Comparison of ENCODE assay signal across 8 mouse cellular contexts in genomic region chr15:97781961-97782748, GRCm38 (mm10). TPM values are rescaled to one million over a fixed set of nuclear protein-coding genes. Genes with fewer than 3 reads are reported as not detected.
A peak's percentile ranks its signal among the peaks of the same experiment; 100 is the strongest.
DNase-seq lines count a peak whose midpoint lies in the region; ATAC-seq lines count a peak whose summit lies in the region.

No protein-coding gene starts in this region.

- ATAC-seq in heart, embryonic 11.5 days (replicated peaks; ENCODE audit: insufficient number of reproducible peaks, low FRiP score, low TSS enrichment): no peak
- no peak for ATAC-seq in neural tube, embryonic 15.5 days (ENCODE audit: low FRiP score)
- no peak for ATAC-seq in cerebellum, adult (ENCODE audit: insufficient number of reproducible peaks, low FRiP score, low TSS enrichment)
- no peak for ATAC-seq in erythroid progenitor cell, adult 5-6 weeks (replicated peaks; ENCODE audit: low FRiP score, poor library complexity, severe bottlenecking)

- H3K9me3 ChIP-seq in heart, embryonic 11.5 days (replicated peaks; ENCODE audit: control insufficient read depth, low read length): no peaks in the 10 kb centered on the region
- H3K9me3 ChIP-seq in neural tube, embryonic 15.5 days (replicated peaks): no peaks in the 10 kb centered on the region

- H3K4me1 ChIP-seq in heart, embryonic 11.5 days (ENCODE audit: control insufficient read depth, insufficient read depth, low read length): peaks cover 19% of the 10 kb centered on the region; the same call in 1 of the 2 replicates
- peaks cover 46% of the 10 kb centered on the region for H3K4me1 ChIP-seq in neural tube, embryonic 15.5 days

- peak overlapping the region; percentile 61 for H3K4me2 ChIP-seq in heart, embryonic 11.5 days
- peak overlapping the region; percentile 37 for H3K4me2 ChIP-seq in neural tube, embryonic 15.5 days

- H3K4me3 ChIP-seq in heart, embryonic 11.5 days (ENCODE audit: low read depth, low read length): peak overlapping the region; percentile 24
- H3K4me3 ChIP-seq in neural tube, embryonic 15.5 days (replicated peaks): 0 out of 2 replicates have a peak overlapping the region, but pooled peaks have one; percentile 12

- no peaks in the 10 kb centered on the region for H3K27me3 ChIP-seq in heart, embryonic 11.5 days (ENCODE audit: control insufficient read depth, insufficient read depth, low read length)
- peaks cover 11% of the 10 kb centered on the region for H3K27me3 ChIP-seq in neural tube, embryonic 15.5 days (replicated peaks)

- peak overlapping the region; percentile 29 for H3K27ac ChIP-seq in heart, embryonic 11.5 days (ENCODE audit: low read depth, low read length)
- H3K27ac ChIP-seq in neural tube, embryonic 15.5 days (replicated peaks): 0 out of 2 replicates have a peak overlapping the region, but pooled peaks have one; percentile 45

- peak overlapping the region; percentile 52; the same call in 1 of the 2 replicates for H3K9ac ChIP-seq in heart, embryonic 11.5 days (ENCODE audit: low read depth, low read length)
- H3K9ac ChIP-seq in neural tube, embryonic 15.5 days (replicated peaks): no peak overlapping the region

- DNase-seq in ES-CJ7 (ENCODE audit: low read depth, low spot score) (peak; percentile 54), ZHBTc4 (ENCODE audit: low read depth, low spot score) (peak; percentile 53)
- peak; percentile 68 to 76 for DNase-seq in kidney, postnatal 36 days
- DNase-seq in spleen, postnatal 10 days (ENCODE audit: low spot score in 2 of 2): no peak

- H3K36me3 ChIP-seq in heart, embryonic 11.5 days (ENCODE audit: control insufficient read depth, insufficient read depth, low read length): no peaks in the 10 kb centered on the region
- no peaks in the 10 kb centered on the region for H3K36me3 ChIP-seq in neural tube, embryonic 15.5 days

- WGBS in heart, embryonic 11.5 days (ENCODE audit: insufficient replicate concordance): 6% methylated on average over 24 of the region's 24 CpGs
- 11% methylated on average over 24 of the region's 24 CpGs for WGBS in neural tube, embryonic 15.5 days

RNA-seq across cellular contexts. Expression of gene Slc48a1, which starts 3.8 kb away (rescaled TPM):
- polyA plus RNA-seq in heart, embryonic 11.5 days (2014; fragmentation: Nextera tagmentation; extraction: Ambion mirVana): 45.1 and 51.1 TPM in 2 replicates
- 99.0 and 101 TPM in 2 replicates for polyA plus RNA-seq in neural tube, embryonic 15.5 days (2015; fragmentation: Nextera tagmentation; extraction: Ambion mirVana)
- total RNA-seq in erythroid progenitor cell, adult 5-6 weeks (2015; ENCODE audit: low replicate concordance): 122 and 124 TPM in 2 replicates
- total RNA-seq in erythroid progenitor cell, adult 5-6 weeks (2017; ENCODE audit: low replicate concordance): 74.2 and 96.2 TPM in 2 replicates

RNA-seq across cellular contexts. Expression of gene Rapgef3, which starts 14.4 kb away (rescaled TPM):
- 8.3 and 8.5 TPM in 2 replicates for polyA plus RNA-seq in heart, embryonic 11.5 days (2014; fragmentation: Nextera tagmentation; extraction: Ambion mirVana)
- polyA plus RNA-seq in neural tube, embryonic 15.5 days (2015; fragmentation: Nextera tagmentation; extraction: Ambion mirVana): 12.5 and 19.5 TPM in 2 replicates
- total RNA-seq in erythroid progenitor cell, adult 5-6 weeks (2015; ENCODE audit: low replicate concordance): not detected in 2 replicates
- 3.9 TPM in 1 of 2 replicates, not detected in the other for total RNA-seq in erythroid progenitor cell, adult 5-6 weeks (2017; ENCODE audit: low replicate concordance)

RNA-seq across cellular contexts. Expression of gene Endou, which starts 51.0 kb away (rescaled TPM):
- polyA plus RNA-seq in heart, embryonic 11.5 days (2014; fragmentation: Nextera tagmentation; extraction: Ambion mirVana): 0.20 TPM in 1 of 2 replicates, not detected in the other
- polyA plus RNA-seq in neural tube, embryonic 15.5 days (2015; fragmentation: Nextera tagmentation; extraction: Ambion mirVana): 0.15 and 3.5 TPM in 2 replicates
- total RNA-seq in erythroid progenitor cell, adult 5-6 weeks (2015; ENCODE audit: low replicate concordance): 3.8 TPM in 1 of 2 replicates, not detected in the other
- not detected in 2 replicates for total RNA-seq in erythroid progenitor cell, adult 5-6 weeks (2017; ENCODE audit: low replicate concordance)

Comparison
In these comparisons a context has a peak if more than half of its experiments do, and no peak if none do; other contexts are left out.
1. DNase-seq: peak in ES-CJ7 (single experiment), ZHBTc4 (single experiment) and kidney, postnatal 36 days (2 of 2); none in spleen, postnatal 10 days (0 of 2).